Comparison of ENCODE assay signal across 9 mouse cellular contexts in the genomic region with DNA sequence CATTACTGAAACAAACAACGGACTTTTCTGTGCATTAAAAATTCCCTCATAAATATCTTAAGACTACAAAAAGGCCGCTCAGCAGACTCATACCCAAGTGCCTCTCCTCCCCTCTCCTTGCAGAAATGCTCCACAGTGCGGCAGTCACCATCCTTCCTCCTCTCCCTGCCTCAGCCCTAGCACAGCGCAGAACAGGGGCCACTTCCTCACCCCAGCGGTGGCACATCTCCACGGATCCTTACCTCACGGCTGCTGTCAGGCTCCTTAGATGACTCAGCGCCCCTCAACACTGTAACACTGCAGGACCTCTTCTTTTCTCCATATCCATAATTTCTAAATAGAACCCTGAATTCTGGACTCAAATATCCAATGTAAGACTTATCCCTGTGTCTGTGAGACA. TPM values are rescaled to one million over a fixed set of nuclear protein-coding genes. Genes with fewer than 3 reads are reported as not detected.
A peak's percentile ranks its signal among the peaks of the same experiment; 100 is the strongest.
DNase-seq lines count a peak whose midpoint lies in the region; ATAC-seq and TF ChIP-seq lines count a peak whose summit lies in the region.
"Had no signal": no experiment of that assay in that cellular context is flagged by ENCODE, and none has a peak within 500 bp of the region (broad histone marks: within the 10 kb centered on the region; RNA-seq: fewer than 3 reads in every experiment).

No protein-coding gene starts in this region.

- H3K27me3 ChIP-seq in midbrain, embryonic 13.5 days, result no peaks in the 10 kb centered on the region
- no peaks in the 10 kb centered on the region for H3K27me3 ChIP-seq in midbrain, embryonic 16.5 days (ENCODE audit: control insufficient read depth, insufficient read depth, low read depth, low read length)
- no peaks in the 10 kb centered on the region for H3K27me3 ChIP-seq in liver, embryonic 12.5 days (replicated peaks)
- H3K27me3 ChIP-seq in stomach, postnatal 0 days (ENCODE audit: control insufficient read depth, insufficient read depth, low read length), result no peaks in the 10 kb centered on the region

- TF ChIP-seq EP300 in stomach, postnatal 0 days (optimal IDR thresholded peaks at IDR 0.05), result no peak

- H3K4me1 ChIP-seq in midbrain, embryonic 13.5 days (replicated peaks), result peaks cover 72% of the 10 kb centered on the region
- H3K4me1 ChIP-seq in midbrain, embryonic 16.5 days (ENCODE audit: control insufficient read depth, insufficient read depth, low read length), result peaks cover 51% of the 10 kb centered on the region
- H3K4me1 ChIP-seq in liver, embryonic 12.5 days, result peaks cover 47% of the 10 kb centered on the region
- peaks cover 14% of the 10 kb centered on the region for H3K4me1 ChIP-seq in stomach, postnatal 0 days (replicated peaks; ENCODE audit: control insufficient read depth, insufficient read depth)

- H3K9me3 ChIP-seq in midbrain, embryonic 13.5 days, result no peaks in the 10 kb centered on the region
- no peaks in the 10 kb centered on the region for H3K9me3 ChIP-seq in midbrain, embryonic 16.5 days (replicated peaks; ENCODE audit: control insufficient read depth, low read length, poor library complexity, severe bottlenecking)
- H3K9me3 ChIP-seq in liver, embryonic 12.5 days (replicated peaks), result no peaks in the 10 kb centered on the region
- no peaks in the 10 kb centered on the region for H3K9me3 ChIP-seq in stomach, postnatal 0 days (ENCODE audit: control insufficient read depth, low read length)
- H3K9me3 ChIP-seq: heart, embryonic 10.5 days had no signal

- 76% methylated on average over 8 of the region's 8 CpGs for WGBS in midbrain, embryonic 13.5 days
- 67% methylated on average over 8 of the region's 8 CpGs for WGBS in midbrain, embryonic 16.5 days
- 32% methylated on average over 8 of the region's 8 CpGs for WGBS in liver, embryonic 12.5 days (ENCODE audit: insufficient replicate concordance)
- WGBS in stomach, postnatal 0 days, result 55% methylated on average over 8 of the region's 8 CpGs

- peak; percentile 26; the same call in 1 of the 2 replicates for TF ChIP-seq CTCF in stomach, postnatal 0 days (IDR thresholded peaks at IDR 0.05; ENCODE audit: low read depth)

- H3K27ac ChIP-seq in midbrain, embryonic 13.5 days, result no peak overlapping the region
- H3K27ac ChIP-seq in midbrain, embryonic 16.5 days (ENCODE audit: low read length), result no peak overlapping the region
- H3K27ac ChIP-seq in liver, embryonic 12.5 days, result no peak overlapping the region
- no peak overlapping the region for H3K27ac ChIP-seq in stomach, postnatal 0 days (replicated peaks)
- H3K27ac ChIP-seq: heart, embryonic 10.5 days had no signal

- DNase-seq in stomach, postnatal 0 days (ENCODE audit: low spot score), result no peak
- no peak for DNase-seq in left cerebral cortex, adult 8-10 months (ENCODE audit: low spot score in 2 of 2)
- DNase-seq in gastrocnemius, postnatal 25 days, result no peak
- DNase-seq: lung, postnatal 4 days had no signal

- H3K36me3 ChIP-seq in midbrain, embryonic 13.5 days, result peaks cover 5% of the 10 kb centered on the region; the same call in 1 of the 2 replicates
- no peaks in the 10 kb centered on the region for H3K36me3 ChIP-seq in midbrain, embryonic 16.5 days (ENCODE audit: control insufficient read depth, insufficient read depth, low read length)
- H3K36me3 ChIP-seq in liver, embryonic 12.5 days, result 0 out of 2 replicates have a peak, but pooled peaks cover 5% of the 10 kb centered on the region
- no peaks in the 10 kb centered on the region for H3K36me3 ChIP-seq in stomach, postnatal 0 days (ENCODE audit: control insufficient read depth, insufficient read depth, low read length)

- ATAC-seq in midbrain, embryonic 13.5 days, result peak; percentile 35; the same call in 1 of the 2 replicates
- ATAC-seq in midbrain, embryonic 16.5 days, result no peak
- peak; percentile 57 for ATAC-seq in activated CD4-positive, CD25-positive, alpha-beta regulatory T cell, adult 4 months
- ATAC-seq in liver, embryonic 12.5 days, result peak; percentile 77
- peak; percentile 26; the same call in 1 of the 2 replicates for ATAC-seq in stomach, postnatal 0 days (ENCODE audit: low FRiP score, low TSS enrichment)

- no peak overlapping the region for H3K4me3 ChIP-seq in midbrain, embryonic 13.5 days (replicated peaks)
- no peak overlapping the region for H3K4me3 ChIP-seq in midbrain, embryonic 16.5 days (ENCODE audit: low read depth, low read length)
- H3K4me3 ChIP-seq in liver, embryonic 12.5 days, result no peak overlapping the region
- no peak overlapping the region for H3K4me3 ChIP-seq in stomach, postnatal 0 days (ENCODE audit: low read depth, low read length)
- H3K4me3 ChIP-seq: heart, embryonic 10.5 days had no signal

- H3K4me2 ChIP-seq in midbrain, embryonic 13.5 days (replicated peaks), result no peak overlapping the region
- no peak overlapping the region for H3K4me2 ChIP-seq in midbrain, embryonic 16.5 days (ENCODE audit: low read length)
- no peak overlapping the region for H3K4me2 ChIP-seq in liver, embryonic 12.5 days
- no peak overlapping the region for H3K4me2 ChIP-seq in stomach, postnatal 0 days (replicated peaks; ENCODE audit: low read depth)

- no peak overlapping the region for H3K9ac ChIP-seq in midbrain, embryonic 13.5 days (replicated peaks)
- H3K9ac ChIP-seq in midbrain, embryonic 16.5 days (ENCODE audit: low read depth, low read length), result no peak overlapping the region; the same call in 1 of the 2 replicates
- no peak overlapping the region for H3K9ac ChIP-seq in liver, embryonic 12.5 days
- H3K9ac ChIP-seq in stomach, postnatal 0 days (ENCODE audit: low read length), result no peak overlapping the region

RNA-seq across cellular contexts. Expression of a gene that starts 13.6 kb away (rescaled TPM):
- polyA plus RNA-seq in midbrain, embryonic 13.5 days (2015; fragmentation: Nextera tagmentation; extraction: Ambion mirVana), result 70.3 and 71.4 TPM in 2 replicates
- 40.8 and 45.2 TPM in 2 replicates for polyA plus RNA-seq in midbrain, embryonic 16.5 days (2015; fragmentation: Nextera tagmentation; extraction: Ambion mirVana)
- 10 to 100 TPM; 26.7 to 38.3 TPM for polyA plus RNA-seq in activated CD4-positive, CD25-positive, alpha-beta regulatory T cell, adult 4 months (2017; shearing (Covaris generic))
- polyA plus RNA-seq in liver, embryonic 12.5 days (2016; fragmentation: Nextera tagmentation; extraction: Ambion mirVana), result 34.8 and 36.8 TPM in 2 replicates
- 17.1 and 20.7 TPM in 2 replicates for polyA plus RNA-seq in stomach, postnatal 0 days (2015; fragmentation: Nextera tagmentation; extraction: Ambion mirVana)
- total RNA-seq in left cerebral cortex, adult 8-10 months (2022), result 10 to 100 TPM; 51.7 to 66.2 (median 62.7) TPM
- 10 to 100 TPM; 33.5 to 33.8 TPM for total RNA-seq in gastrocnemius, postnatal 25 days (2021)
